Mouse (Mus musculus) lung, adult 2 months (tissue): ENCODE results near the gene Hoxc5.

ENCODE experiments used
- CTCF ChIP-seq: fragments of 200-500 bp; IDR thresholded peaks from 2 replicates; pipeline ENCODE4 v1.5.1; 2011; ENCODE audit warnings: mild to moderate bottlenecking, low read length, control low read depth; ENCODE audit not compliant: insufficient read depth
- POLR2A ChIP-seq: fragments of 200-500 bp; IDR thresholded peaks from 2 replicates; pipeline ENCODE4 v1.6.1; 2011; ENCODE audit warnings: low read depth, mild to moderate bottlenecking, control low read depth, low read length, borderline replicate concordance; ENCODE audit errors: extremely low read depth

DNA sequence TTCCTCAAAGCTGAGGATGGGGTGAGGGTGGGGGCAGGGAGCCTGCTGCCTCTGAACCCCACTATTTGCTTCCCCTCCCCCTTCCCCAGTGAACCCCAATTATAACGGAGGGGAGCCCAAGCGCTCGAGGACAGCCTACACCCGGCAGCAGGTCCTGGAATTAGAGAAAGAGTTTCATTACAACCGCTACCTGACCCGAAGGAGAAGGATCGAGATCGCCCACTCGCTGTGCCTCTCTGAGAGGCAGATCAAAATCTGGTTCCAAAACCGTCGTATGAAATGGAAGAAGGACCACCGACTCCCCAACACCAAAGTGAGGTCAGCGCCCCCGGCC is 68.3 kb downstream of the Hoxc5 start:
- TF ChIP-seq POLR2A: no peak
- TF ChIP-seq CTCF: no peak
